Mouse (Mus musculus): ENCODE results near the gene Vps41. TPM values are rescaled to one million over a fixed set of nuclear protein-coding genes. Genes with fewer than 3 reads are reported as not detected.

The Vps41 gene
- polyA plus RNA-seq, 1 experiment = 12.6 TPM

DNA sequence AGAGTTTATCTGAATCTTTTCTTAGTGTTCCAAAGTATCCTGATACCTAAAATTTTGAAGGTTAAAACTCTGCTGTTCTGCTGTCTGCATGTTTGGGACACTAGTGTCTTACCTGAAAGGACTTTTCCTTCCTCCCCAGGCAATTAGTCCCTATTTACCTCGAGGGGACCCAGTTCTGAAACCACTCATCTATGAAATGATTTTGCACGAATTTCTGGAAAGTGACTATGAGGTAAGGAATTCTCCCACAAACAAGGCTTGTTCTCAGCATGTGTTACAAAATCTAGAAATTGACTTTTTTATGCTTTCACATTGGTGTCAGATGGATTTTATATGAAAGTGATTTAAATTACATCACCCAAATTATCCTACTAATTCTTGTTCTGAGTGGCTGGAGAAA is 123.9 kb downstream of the Vps41 start:
- Histone ChIP-seq H3K36me3 (ENCODE audit: control insufficient read depth, insufficient read depth) (no peaks in the 10 kb centered on the region), H3K27me3 (ENCODE audit: control insufficient read depth, insufficient read depth, insufficient read length) (no peaks in the 10 kb centered on the region), H3K79me3 (ENCODE audit: low read depth) (no peaks in the 10 kb centered on the region), H3K4me3 (ENCODE audit: insufficient read depth, poor library complexity, severe bottlenecking) (no peak overlapping the region), H3K79me2 (ENCODE audit: control insufficient read depth, insufficient read depth) (no peaks in the 10 kb centered on the region), H3ac (ENCODE audit: control insufficient read depth, insufficient read length, low read depth) (no peak overlapping the region)
- TF ChIP-seq FOSL1 (IDR thresholded peaks at IDR 0.05; ENCODE audit: insufficient read depth, low read length, poor library complexity, severe bottlenecking) (no peak), MYOG (IDR thresholded peaks at IDR 0.05; ENCODE audit: control insufficient read depth, extremely low read depth, insufficient read length) (no peak), MAX (IDR thresholded peaks at IDR 0.05) (no peak), CTCF (IDR thresholded peaks at IDR 0.05; ENCODE audit: control insufficient read depth, insufficient read depth, insufficient read length) (no peak), CEBPB (IDR thresholded peaks at IDR 0.05; ENCODE audit: low read depth) (no peak), MYOD1 (IDR thresholded peaks at IDR 0.05; ENCODE audit: control insufficient read depth, insufficient read length, low read depth) (no peak), USF1 (IDR thresholded peaks at IDR 0.05; ENCODE audit: low read depth) (no peak)

DNA sequence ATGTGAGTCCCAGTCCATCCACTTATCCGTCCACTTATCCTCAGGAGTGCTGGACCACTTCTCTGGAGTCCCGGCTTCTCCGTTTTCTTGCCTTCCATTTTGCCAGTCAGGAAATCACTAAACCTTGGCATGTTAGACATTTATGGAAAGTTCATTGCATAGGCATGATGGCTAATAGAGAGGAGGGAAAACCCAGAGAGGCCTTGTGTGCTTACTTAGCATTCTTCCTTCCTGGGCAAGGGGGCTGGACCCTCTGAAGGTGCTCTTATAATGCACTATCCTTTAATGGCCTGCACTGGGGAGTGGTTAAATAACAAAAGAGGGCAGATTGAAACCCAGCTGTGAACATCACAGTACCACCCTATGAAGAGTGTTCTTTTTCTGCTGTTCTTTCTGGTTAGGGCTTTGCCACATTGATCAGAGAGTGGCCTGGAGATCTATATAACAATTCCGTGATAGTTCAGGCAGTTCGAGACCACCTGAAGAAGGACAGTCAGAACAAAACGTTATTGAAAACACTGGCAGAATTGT is 124.7 kb downstream of the Vps41 start:
- H3K4me3 ChIP-seq (ENCODE audit: insufficient read depth, poor library complexity, severe bottlenecking) = no peak overlapping the region
- no peaks in the 10 kb centered on the region for H3K79me3 ChIP-seq (ENCODE audit: low read depth)
- no peaks in the 10 kb centered on the region for H3K79me2 ChIP-seq (ENCODE audit: control insufficient read depth, insufficient read depth)
- H3K27me3 ChIP-seq (ENCODE audit: control insufficient read depth, insufficient read depth, insufficient read length) = no peaks in the 10 kb centered on the region
- H3K36me3 ChIP-seq (ENCODE audit: control insufficient read depth, insufficient read depth) = peaks cover 3% of the 10 kb centered on the region
- TF ChIP-seq FOSL1 (IDR thresholded peaks at IDR 0.05; ENCODE audit: insufficient read depth, low read length, poor library complexity, severe bottlenecking) (no peak), MYOG (IDR thresholded peaks at IDR 0.05; ENCODE audit: control insufficient read depth, extremely low read depth, insufficient read length) (no peak), CTCF (IDR thresholded peaks at IDR 0.05; ENCODE audit: control insufficient read depth, insufficient read depth, insufficient read length) (no peak), USF1 (IDR thresholded peaks at IDR 0.05; ENCODE audit: low read depth) (no peak), MAX (IDR thresholded peaks at IDR 0.05) (no peak), CEBPB (IDR thresholded peaks at IDR 0.05; ENCODE audit: low read depth) (no peak), MYOD1 (IDR thresholded peaks at IDR 0.05; ENCODE audit: control insufficient read depth, insufficient read length, low read depth) (no peak)
- no peak overlapping the region for H3ac ChIP-seq (ENCODE audit: control insufficient read depth, insufficient read length, low read depth)

DNA sequence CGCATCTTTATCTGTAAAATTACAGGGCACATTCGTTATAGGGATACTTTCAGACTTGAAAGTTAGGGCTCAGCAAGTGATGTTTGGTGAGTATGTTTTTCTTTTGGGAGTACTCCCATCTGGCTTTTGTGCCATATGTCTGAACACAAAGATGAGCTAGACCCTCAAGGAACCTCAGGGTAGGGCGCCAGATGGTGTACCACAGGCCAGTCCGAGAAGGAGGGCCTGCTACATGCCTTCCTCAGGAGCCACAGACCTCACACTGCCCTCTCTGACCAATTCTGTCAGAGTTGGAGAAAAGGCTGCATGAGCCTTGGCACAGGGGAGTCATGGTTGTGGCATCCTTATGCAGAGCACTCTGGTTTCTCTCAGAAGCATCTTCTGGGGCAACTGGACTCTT is 125.5 kb downstream of the Vps41 start:
- TF ChIP-seq MAX (IDR thresholded peaks at IDR 0.05) (no peak), MYOD1 (IDR thresholded peaks at IDR 0.05; ENCODE audit: control insufficient read depth, insufficient read length, low read depth) (no peak), MYOG (IDR thresholded peaks at IDR 0.05; ENCODE audit: control insufficient read depth, extremely low read depth, insufficient read length) (no peak), FOSL1 (IDR thresholded peaks at IDR 0.05; ENCODE audit: insufficient read depth, low read length, poor library complexity, severe bottlenecking) (no peak), USF1 (IDR thresholded peaks at IDR 0.05; ENCODE audit: low read depth) (no peak), CTCF (IDR thresholded peaks at IDR 0.05; ENCODE audit: control insufficient read depth, insufficient read depth, insufficient read length) (no peak), CEBPB (IDR thresholded peaks at IDR 0.05; ENCODE audit: low read depth) (no peak)
- H3K79me3 ChIP-seq (ENCODE audit: low read depth) = no peaks in the 10 kb centered on the region
- H3K36me3 ChIP-seq (ENCODE audit: control insufficient read depth, insufficient read depth) = peaks cover 3% of the 10 kb centered on the region
- no peak overlapping the region for H3K4me3 ChIP-seq (ENCODE audit: insufficient read depth, poor library complexity, severe bottlenecking)
- H3K79me2 ChIP-seq (ENCODE audit: control insufficient read depth, insufficient read depth) = no peaks in the 10 kb centered on the region
- no peaks in the 10 kb centered on the region for H3K27me3 ChIP-seq (ENCODE audit: control insufficient read depth, insufficient read depth, insufficient read length)
- H3ac ChIP-seq (ENCODE audit: control insufficient read depth, insufficient read length, low read depth) = no peak overlapping the region

DNA sequence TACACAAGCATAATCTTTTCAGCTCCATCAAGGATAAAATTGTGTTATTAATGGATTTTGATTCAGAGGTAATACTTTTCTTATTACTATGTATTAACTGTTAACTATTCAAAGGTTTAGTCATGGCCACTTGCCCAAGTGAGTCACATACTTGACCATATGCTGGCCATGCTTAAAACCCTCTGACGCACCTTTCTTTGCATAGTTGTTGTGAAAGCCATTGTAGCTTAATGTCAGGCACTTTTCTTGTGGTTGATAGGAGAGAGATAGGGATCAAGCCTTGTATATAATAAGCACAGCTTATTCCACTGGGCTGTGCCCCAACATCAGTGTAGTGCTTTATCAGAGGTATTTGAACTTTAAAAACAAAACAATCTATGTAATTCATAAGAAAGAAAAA is 126.5 kb downstream of the Vps41 start:
- TF ChIP-seq MYOG (IDR thresholded peaks at IDR 0.05; ENCODE audit: control insufficient read depth, extremely low read depth, insufficient read length) (no peak), CTCF (IDR thresholded peaks at IDR 0.05; ENCODE audit: control insufficient read depth, insufficient read depth, insufficient read length) (no peak), FOSL1 (IDR thresholded peaks at IDR 0.05; ENCODE audit: insufficient read depth, low read length, poor library complexity, severe bottlenecking) (no peak), CEBPB (IDR thresholded peaks at IDR 0.05; ENCODE audit: low read depth) (no peak), MAX (IDR thresholded peaks at IDR 0.05) (no peak), USF1 (IDR thresholded peaks at IDR 0.05; ENCODE audit: low read depth) (no peak), MYOD1 (IDR thresholded peaks at IDR 0.05; ENCODE audit: control insufficient read depth, insufficient read length, low read depth) (no peak)
- peaks cover 3% of the 10 kb centered on the region for H3K36me3 ChIP-seq (ENCODE audit: control insufficient read depth, insufficient read depth)
- no peak overlapping the region for H3K4me3 ChIP-seq (ENCODE audit: insufficient read depth, poor library complexity, severe bottlenecking)
- H3K79me3 ChIP-seq (ENCODE audit: low read depth) = no peaks in the 10 kb centered on the region
- no peaks in the 10 kb centered on the region for H3K27me3 ChIP-seq (ENCODE audit: control insufficient read depth, insufficient read depth, insufficient read length)
- no peaks in the 10 kb centered on the region for H3K79me2 ChIP-seq (ENCODE audit: control insufficient read depth, insufficient read depth)
- H3ac ChIP-seq (ENCODE audit: control insufficient read depth, insufficient read length, low read depth) = no peak overlapping the region

DNA sequence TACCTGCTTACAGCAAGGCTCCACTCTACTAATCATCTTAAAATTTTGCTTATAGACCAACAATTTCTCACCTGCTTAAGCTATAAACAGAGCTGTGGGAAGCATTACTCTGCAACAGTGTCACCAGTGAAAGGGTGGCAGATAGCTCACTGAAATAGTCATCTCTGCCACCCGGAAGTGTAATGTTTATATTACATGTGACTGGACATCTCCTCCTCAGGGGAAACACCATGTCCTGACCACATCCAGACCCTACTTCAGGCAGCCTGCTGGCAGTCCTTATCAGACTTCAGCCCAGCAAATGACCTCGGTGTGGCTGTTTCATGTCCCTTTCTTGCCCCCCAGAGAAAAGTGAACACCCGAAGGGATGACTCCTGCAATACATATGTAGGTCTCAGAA is 130.3 kb downstream of the Vps41 start:
- Histone ChIP-seq H3K27me3 (ENCODE audit: control insufficient read depth, insufficient read depth, insufficient read length) (no peaks in the 10 kb centered on the region), H3K79me2 (ENCODE audit: control insufficient read depth, insufficient read depth) (no peaks in the 10 kb centered on the region), H3K79me3 (ENCODE audit: low read depth) (no peaks in the 10 kb centered on the region), H3K4me3 (ENCODE audit: insufficient read depth, poor library complexity, severe bottlenecking) (no peak overlapping the region), H3ac (ENCODE audit: control insufficient read depth, insufficient read length, low read depth) (no peak overlapping the region), H3K36me3 (ENCODE audit: control insufficient read depth, insufficient read depth) (peaks cover 8% of the 10 kb centered on the region)
- TF ChIP-seq FOSL1 (IDR thresholded peaks at IDR 0.05; ENCODE audit: insufficient read depth, low read length, poor library complexity, severe bottlenecking) (no peak), USF1 (IDR thresholded peaks at IDR 0.05; ENCODE audit: low read depth) (no peak), CEBPB (IDR thresholded peaks at IDR 0.05; ENCODE audit: low read depth) (no peak), MAX (IDR thresholded peaks at IDR 0.05) (no peak), MYOD1 (IDR thresholded peaks at IDR 0.05; ENCODE audit: control insufficient read depth, insufficient read length, low read depth) (no peak), MYOG (IDR thresholded peaks at IDR 0.05; ENCODE audit: control insufficient read depth, extremely low read depth, insufficient read length) (no peak), CTCF (IDR thresholded peaks at IDR 0.05; ENCODE audit: control insufficient read depth, insufficient read depth, insufficient read length) (no peak)
